Mouse (Mus musculus): ENCODE measurements around the gene Sfmbt1.

DNA sequence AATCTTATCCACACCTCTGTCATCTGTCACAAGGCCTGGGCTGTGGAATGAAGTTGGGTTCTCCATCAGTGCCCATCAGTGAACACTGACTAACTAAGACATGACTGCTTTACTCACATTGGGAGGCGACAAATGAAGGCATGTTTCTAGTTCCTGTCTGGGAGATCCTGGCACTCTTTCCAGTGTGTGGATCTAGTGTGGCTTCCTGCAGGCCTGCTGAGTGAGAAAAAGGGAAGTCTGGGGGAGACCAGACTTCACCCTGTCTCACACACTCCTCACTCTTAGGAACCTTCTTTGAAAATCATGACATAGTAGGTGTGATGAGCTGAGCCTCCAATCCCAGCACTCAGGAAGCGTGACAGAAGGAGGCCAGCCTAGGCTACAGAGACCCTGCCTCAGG lies 19.9 kb upstream of the Sfmbt1 start:
- no peak for TF ChIP-seq POLR2A (IDR thresholded peaks at IDR 0.05; ENCODE audit: borderline replicate concordance, insufficient read depth, low read length)
- no peak for TF ChIP-seq CTCF (IDR thresholded peaks at IDR 0.05; ENCODE audit: borderline replicate concordance, insufficient read depth, low read depth, low read length)

Data from cerebellum, adult 2 months (tissue).